Mouse (Mus musculus): Measurements from ENCODE around the gene Gkn1. TPM values are rescaled to one million over a fixed set of nuclear protein-coding genes. Genes with fewer than 3 reads are reported as not detected.

Gene Gkn1
- total and polyA plus RNA-seq, 2 experiments from 2014 or later: not detected

GRCm38 (mm10) chr6:87388877-87389276, 38.1 kb upstream of the Gkn1 start, which contains the start of gene Gkn3:
Gkn3 (minus strand) TSS chr6:87388935.
- no peak for TF ChIP-seq CTCF (IDR thresholded peaks at IDR 0.05)
- WGBS: 73% methylated on average over 7 of the region's 7 CpGs
- no peak for ATAC-seq (ENCODE audit: low FRiP score)

GRCm38 (mm10) chr6:87386681-87387080, 35.9 kb upstream of the Gkn1 start:
- Histone ChIP-seq H3K4me1 (ENCODE audit: insufficient read depth, low read length) (no peaks in the 10 kb centered on the region), H3K4me3 (ENCODE audit: low read depth, low read length) (no peak overlapping the region), H3K36me3 (ENCODE audit: insufficient read depth, low read length) (no peaks in the 10 kb centered on the region), H3K27me3 (ENCODE audit: insufficient read depth, low read length) (no peaks in the 10 kb centered on the region), H3K27ac (ENCODE audit: low read depth, low read length) (no peak overlapping the region), H3K9me3 (ENCODE audit: low read length) (no peaks in the 10 kb centered on the region), H3K9ac (replicated peaks; ENCODE audit: low read length, poor library complexity, severe bottlenecking) (no peak overlapping the region), H3K4me2 (ENCODE audit: low read depth, low read length, poor library complexity, severe bottlenecking) (no peak overlapping the region)
- DNase-seq (ENCODE audit: low spot score): no peak
- ATAC-seq (ENCODE audit: low FRiP score): no peak
- 82% methylated on average over 10 of the region's 10 CpGs for WGBS
- TF ChIP-seq CTCF (IDR thresholded peaks at IDR 0.05): no peak

More at GRCm38 (mm10) chr6:87388877-87389276, 38.1 kb upstream of the Gkn1 start, which contains the start of gene Gkn3:
- no peak within 1 kb of the TSS for H3K27ac ChIP-seq (ENCODE audit: low read depth, low read length)
- H3K27me3 ChIP-seq (ENCODE audit: insufficient read depth, low read length): no peaks in the 10 kb centered on the region
- no peaks in the 10 kb centered on the region for H3K9me3 ChIP-seq (ENCODE audit: low read length)
- H3K36me3 ChIP-seq (ENCODE audit: insufficient read depth, low read length): no peaks in the 10 kb centered on the region
- H3K4me2 ChIP-seq (ENCODE audit: low read depth, low read length, poor library complexity, severe bottlenecking): no peak within 1 kb of the TSS
- H3K4me1 ChIP-seq (ENCODE audit: insufficient read depth, low read length): no peaks in the 10 kb centered on the region
- no peak for DNase-seq (ENCODE audit: low spot score)
- H3K9ac ChIP-seq (replicated peaks; ENCODE audit: low read length, poor library complexity, severe bottlenecking): no peak within 1 kb of the TSS
- no peak within 1 kb of the TSS for H3K4me3 ChIP-seq (ENCODE audit: low read depth, low read length)

- Histone ChIP-seq H3K4me1 (ENCODE audit: insufficient read depth, low read length) (no peaks in the 10 kb centered on the region), H3K27ac (ENCODE audit: low read depth, low read length) (no peak overlapping the region), H3K4me3 (ENCODE audit: low read depth, low read length) (no peak overlapping the region), H3K4me2 (ENCODE audit: low read depth, low read length, poor library complexity, severe bottlenecking) (no peak overlapping the region), H3K9me3 (ENCODE audit: low read length) (no peaks in the 10 kb centered on the region), H3K36me3 (ENCODE audit: insufficient read depth, low read length) (no peaks in the 10 kb centered on the region), H3K27me3 (ENCODE audit: insufficient read depth, low read length) (no peaks in the 10 kb centered on the region), H3K9ac (replicated peaks; ENCODE audit: low read length, poor library complexity, severe bottlenecking) (no peak overlapping the region)
- WGBS: 10% methylated on average over 7 of the region's 7 CpGs
- ATAC-seq (ENCODE audit: low FRiP score) (no peak), DNase-seq (ENCODE audit: low spot score) (peak; percentile 91)
- TF ChIP-seq CTCF (IDR thresholded peaks at IDR 0.05): peak; percentile 98
Observed at GRCm38 (mm10) chr6:87386203-87386602, 35.5 kb upstream of the Gkn1 start.

GRCm38 (mm10) chr6:87384761-87385160, 34.0 kb upstream of the Gkn1 start:
- DNase-seq (ENCODE audit: low spot score) (no peak), ATAC-seq (ENCODE audit: low FRiP score) (no peak)
- H3K4me2 ChIP-seq (ENCODE audit: low read depth, low read length, poor library complexity, severe bottlenecking): peak overlapping the region; percentile 59
- TF ChIP-seq CTCF (IDR thresholded peaks at IDR 0.05): no peak
- WGBS: 58% methylated on average over 6 of the region's 6 CpGs
- H3K27ac ChIP-seq (ENCODE audit: low read depth, low read length): no peak overlapping the region
- H3K9me3 ChIP-seq (ENCODE audit: low read length): no peaks in the 10 kb centered on the region
- peak overlapping the region; percentile 36 for H3K4me3 ChIP-seq (ENCODE audit: low read depth, low read length)
- H3K4me1 ChIP-seq (ENCODE audit: insufficient read depth, low read length): no peaks in the 10 kb centered on the region
- H3K27me3 ChIP-seq (ENCODE audit: insufficient read depth, low read length): no peaks in the 10 kb centered on the region
- no peak overlapping the region for H3K9ac ChIP-seq (replicated peaks; ENCODE audit: low read length, poor library complexity, severe bottlenecking)
- H3K36me3 ChIP-seq (ENCODE audit: insufficient read depth, low read length): no peaks in the 10 kb centered on the region

- ATAC-seq (ENCODE audit: low FRiP score): peak; percentile 73
- TF ChIP-seq CTCF (IDR thresholded peaks at IDR 0.05): peak; percentile 76
- 7% methylated on average over 24 of the region's 24 CpGs for WGBS
- Histone ChIP-seq H3K4me3 (ENCODE audit: low read depth, low read length) (peak overlapping the region; percentile 36), H3K27me3 (ENCODE audit: insufficient read depth, low read length) (no peaks in the 10 kb centered on the region), H3K36me3 (ENCODE audit: insufficient read depth, low read length) (no peaks in the 10 kb centered on the region), H3K9ac (replicated peaks; ENCODE audit: low read length, poor library complexity, severe bottlenecking) (peak overlapping the region; percentile 46), H3K4me1 (ENCODE audit: insufficient read depth, low read length) (no peaks in the 10 kb centered on the region), H3K27ac (ENCODE audit: low read depth, low read length) (no peak overlapping the region), H3K9me3 (ENCODE audit: low read length) (no peaks in the 10 kb centered on the region), H3K4me2 (ENCODE audit: low read depth, low read length, poor library complexity, severe bottlenecking) (peak overlapping the region; percentile 59)
- DNase-seq (ENCODE audit: low spot score): peak; percentile 62
Observed at GRCm38 (mm10) chr6:87383926-87384691, 33.4 kb upstream of the Gkn1 start.

- WGBS: 90% methylated on average over 9 of the region's 9 CpGs
- ATAC-seq (ENCODE audit: low FRiP score) (no peak), DNase-seq (ENCODE audit: low spot score) (no peak)
- Histone ChIP-seq H3K4me1 (ENCODE audit: insufficient read depth, low read length) (no peaks in the 10 kb centered on the region), H3K27ac (ENCODE audit: low read depth, low read length) (no peak within 1 kb of the TSS), H3K27me3 (ENCODE audit: insufficient read depth, low read length) (no peaks in the 10 kb centered on the region), H3K4me3 (ENCODE audit: low read depth, low read length) (no peak within 1 kb of the TSS), H3K36me3 (ENCODE audit: insufficient read depth, low read length) (no peaks in the 10 kb centered on the region), H3K9me3 (ENCODE audit: low read length) (no peaks in the 10 kb centered on the region), H3K4me2 (ENCODE audit: low read depth, low read length, poor library complexity, severe bottlenecking) (no peak within 1 kb of the TSS), H3K9ac (replicated peaks; ENCODE audit: low read length, poor library complexity, severe bottlenecking) (no peak within 1 kb of the TSS)
- no peak for TF ChIP-seq CTCF (IDR thresholded peaks at IDR 0.05)
Observed at GRCm38 (mm10) chr6:87373057-87373456, 22.3 kb upstream of the Gkn1 start, which contains the start of gene Gkn2. Gkn2 (plus strand) TSS chr6:87373357.
